Mouse (Mus musculus) neural tube, postnatal 0 days (tissue): ENCODE results near the gene Zc3hav1. TPM values are rescaled to one million over a fixed set of nuclear protein-coding genes. Genes with fewer than 3 reads are reported as not detected.

ENCODE experiments used
- polyA plus RNA-seq: library from polyadenylated mRNA; unstranded; fragments of >200 nt; fragmentation: Nextera tagmentation; extraction: Ambion mirVana; gene quantifications from 2 replicates; pipeline ENCODE4 v1.2.1, GENCODE M21; 2015

Zc3hav1 gene
- 2.5 and 2.7 TPM in 2 replicates for polyA plus RNA-seq

DNA sequence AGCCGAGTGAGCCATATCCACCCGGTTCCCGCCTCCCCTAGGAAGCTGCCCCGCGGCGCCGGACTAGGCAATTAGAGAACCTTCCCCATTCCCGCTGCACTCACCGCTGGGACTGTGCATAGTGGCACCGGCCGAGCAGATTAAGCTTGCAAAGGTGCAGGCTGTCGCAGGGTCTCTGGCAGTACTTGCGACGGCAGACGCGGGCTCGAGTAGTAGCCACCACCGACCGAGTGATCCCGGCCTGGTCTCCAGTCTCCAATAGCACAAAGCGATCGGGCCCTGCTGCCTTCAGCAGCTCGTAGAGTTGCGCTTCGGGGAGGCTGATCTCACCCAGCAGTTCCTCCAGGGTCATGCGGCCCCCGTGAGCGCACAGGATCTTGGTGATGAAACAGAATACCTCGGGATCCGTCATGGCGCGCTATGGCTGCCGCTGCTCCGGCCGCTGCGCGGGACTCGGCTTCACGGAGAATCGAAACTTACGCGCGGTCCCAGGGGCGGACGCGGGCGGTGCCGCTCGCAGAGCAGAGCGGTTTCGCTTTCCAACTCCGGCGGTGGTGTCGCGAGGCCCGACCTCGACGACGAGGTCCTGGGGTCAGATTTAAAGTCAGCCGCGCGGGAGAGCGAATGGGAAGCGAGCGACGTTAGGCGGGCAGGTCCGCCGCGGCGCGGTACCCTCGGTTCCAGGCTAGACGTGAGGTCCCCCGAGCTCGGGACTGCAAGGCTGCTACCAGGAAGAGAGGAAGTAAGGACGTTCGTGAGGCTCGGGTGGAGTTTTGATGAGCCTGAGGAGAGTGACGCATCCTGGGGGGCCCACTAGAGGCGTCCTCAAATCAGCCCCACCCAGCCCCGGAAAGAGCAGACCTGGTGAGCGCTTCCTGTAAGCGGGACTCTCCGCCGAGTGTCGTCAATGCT, at the start of gene Zc3hav1:
Gene Zc3hav1, minus strand, starts transcription at position 793 of the 912 bp plus-strand sequence.

DNA sequence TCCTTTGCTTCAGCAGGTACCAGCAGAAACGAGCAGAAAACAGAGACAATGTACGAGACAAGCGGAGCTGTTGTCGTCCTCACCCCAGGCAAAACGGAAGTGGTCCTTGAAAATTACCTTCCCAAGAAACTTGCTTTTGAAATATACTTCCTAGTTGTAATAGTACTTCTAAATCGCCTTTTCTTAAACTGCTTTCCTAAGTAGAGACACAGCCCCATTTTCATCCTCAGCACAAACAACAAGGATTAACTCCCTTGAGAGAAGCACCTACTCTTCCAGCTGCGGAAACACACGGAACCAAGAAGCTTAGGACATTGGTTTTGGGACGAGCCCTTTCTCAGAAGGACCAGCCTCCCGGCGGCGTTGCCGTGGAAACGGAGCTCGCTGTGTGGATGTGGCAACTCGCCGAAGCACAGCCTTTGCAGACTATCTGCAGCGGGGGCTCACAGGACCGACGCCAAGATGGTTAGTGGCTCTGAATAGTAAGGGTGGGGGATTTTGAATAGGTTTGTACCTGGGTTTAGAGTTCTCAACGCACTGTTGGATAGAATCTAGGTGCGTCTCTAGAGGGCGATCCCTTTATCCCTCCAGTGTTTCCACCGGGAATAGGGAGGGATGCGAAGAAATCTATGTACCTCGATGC, 26.8 kb upstream of the Zc3hav1 start, which contains the start of gene Ttc26:
Gene Ttc26, plus strand, starts transcription at position 341 of the 643 bp plus-strand sequence.

DNA sequence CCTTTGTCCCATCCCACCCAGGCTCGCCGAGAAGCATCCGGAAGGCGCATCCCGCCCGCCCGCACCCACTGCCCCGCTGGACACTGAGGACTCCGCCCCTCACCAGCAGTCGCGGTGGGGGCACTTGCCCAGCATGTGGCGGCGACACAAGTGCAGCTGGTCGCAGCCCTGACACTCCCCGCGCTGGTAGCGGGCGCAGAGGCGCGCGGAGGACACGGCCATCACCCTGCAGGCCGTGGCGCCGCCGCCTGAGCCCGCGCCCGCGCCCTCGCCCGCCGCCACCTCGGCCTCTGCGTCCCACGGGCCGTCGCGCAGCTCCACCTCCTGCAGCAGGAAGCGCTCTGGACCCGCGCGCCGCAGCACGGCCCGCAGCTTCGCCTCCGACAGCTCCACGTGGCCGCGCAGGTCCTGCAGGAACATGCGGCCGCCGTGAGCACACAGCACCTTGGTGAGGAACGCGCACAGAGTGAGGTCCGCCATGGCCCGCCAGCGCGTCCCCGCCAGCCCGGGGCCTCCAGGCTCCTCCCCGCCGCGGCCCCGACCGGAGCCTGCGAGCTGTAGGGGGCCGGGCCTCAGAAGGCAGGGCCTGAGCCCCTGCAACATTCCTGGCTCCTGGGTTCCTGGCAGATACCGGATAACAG, 55.5 kb downstream of the Zc3hav1 start, which contains the start of gene Zc3hav1l:
Gene Zc3hav1l, minus strand, starts transcription at position 499 of the 641 bp plus-strand sequence.

Other genes starting within 250 kb of the Zc3hav1 start
- gene Tmem213, start 245.3 kb downstream of the Zc3hav1 start, polyA plus RNA-seq, result not detected in 2 replicates
- 0.31 and 0.36 TPM in 2 replicates for gene Atp6v0a4, start 230.0 kb downstream of the Zc3hav1 start, polyA plus RNA-seq
- gene D630045J12Rik, start 100.6 kb downstream of the Zc3hav1 start, polyA plus RNA-seq, result 7.8 and 9.5 TPM in 2 replicates
- 3.3 and 3.4 TPM in 2 replicates for gene Zc3hav1l, start 55.3 kb downstream of the Zc3hav1 start, polyA plus RNA-seq
- gene Ttc26, start 26.9 kb upstream of the Zc3hav1 start, polyA plus RNA-seq, result 3.0 and 3.3 TPM in 2 replicates
- 15.9 and 16.3 TPM in 2 replicates for gene Ubn2, start 79.3 kb upstream of the Zc3hav1 start, polyA plus RNA-seq
- 267 and 293 TPM in 2 replicates for gene Fmc1, start 178.9 kb upstream of the Zc3hav1 start, polyA plus RNA-seq
- gene Luc7l2, start 196.7 kb upstream of the Zc3hav1 start, polyA plus RNA-seq, result 35.8 and 39.6 TPM in 2 replicates